In the genomic region with DNA sequence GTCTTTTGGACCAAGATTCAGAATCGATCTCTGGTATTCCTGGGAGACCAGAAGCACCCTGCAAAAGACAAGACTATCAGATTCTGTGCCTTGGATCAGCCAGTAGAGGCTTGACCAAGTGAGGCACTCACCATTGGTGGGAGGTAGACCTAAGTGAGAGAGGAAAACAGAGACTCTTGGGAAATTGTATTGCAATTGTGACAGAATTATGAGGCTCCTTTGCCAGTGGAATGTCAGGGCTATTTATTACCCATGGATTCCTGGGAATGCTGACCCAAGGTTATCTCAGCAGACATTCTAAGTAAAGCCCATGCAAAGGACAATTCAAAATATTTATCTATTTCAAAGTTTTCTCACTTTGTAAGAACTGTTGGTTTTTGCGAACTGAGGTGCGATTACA, we compare ENCODE assay signal across 25 mouse cellular contexts.
DNase-seq lines count a peak whose midpoint lies in the region; ATAC-seq and TF ChIP-seq lines count a peak whose summit lies in the region.
"Had no signal": no experiment of that assay in that cellular context is flagged by ENCODE, and none has a peak within 500 bp of the region (broad histone marks: within the 10 kb centered on the region; RNA-seq: fewer than 3 reads in every experiment).

No protein-coding gene starts in this region.

- no peak for TF ChIP-seq EP300 in liver, postnatal 0 days (IDR thresholded peaks at IDR 0.05; ENCODE audit: low read depth)

- TF ChIP-seq POLR2A in liver, adult 2 months (IDR thresholded peaks at IDR 0.05; ENCODE audit: extremely low read depth, insufficient read depth, low read length) = no peak

- no peak overlapping the region for H3K9ac ChIP-seq in liver, adult 2 months (ENCODE audit: low read depth, low read length)
- H3K9ac ChIP-seq in liver, postnatal 0 days (replicated peaks) = no peak overlapping the region
- H3K9ac ChIP-seq in kidney, embryonic 16.5 days (replicated peaks; ENCODE audit: low read length) = no peak overlapping the region
- H3K9ac ChIP-seq in midbrain, postnatal 0 days (replicated peaks; ENCODE audit: low read length, poor library complexity, severe bottlenecking) = no peak overlapping the region
- H3K9ac ChIP-seq: embryonic facial prominence, embryonic 15.5 days; forebrain, embryonic 12.5 days; heart, embryonic 15.5 days; liver, embryonic 15.5 days; lung, embryonic 15.5 days; midbrain, embryonic 13.5 days; stomach, embryonic 15.5 days had no signal

- H3K36me3 ChIP-seq in liver, adult 2 months (ENCODE audit: control insufficient read depth, insufficient read depth, low read length) = no peaks in the 10 kb centered on the region
- H3K36me3 ChIP-seq in liver, postnatal 0 days (replicated peaks; ENCODE audit: insufficient read depth, low read length) = no peaks in the 10 kb centered on the region
- no peaks in the 10 kb centered on the region for H3K36me3 ChIP-seq in kidney, embryonic 16.5 days (ENCODE audit: insufficient read depth, low read length)
- no peaks in the 10 kb centered on the region for H3K36me3 ChIP-seq in midbrain, postnatal 0 days (ENCODE audit: insufficient read depth, low read length)
- H3K36me3 ChIP-seq: embryonic facial prominence, embryonic 10.5 days; embryonic facial prominence, embryonic 15.5 days; forebrain, embryonic 12.5 days; heart, embryonic 15.5 days; liver, embryonic 15.5 days; lung, embryonic 15.5 days; midbrain, embryonic 13.5 days; stomach, embryonic 15.5 days had no signal

- H3K27me3 ChIP-seq in liver, adult 2 months (ENCODE audit: control insufficient read depth, insufficient read depth, low read length) = no peaks in the 10 kb centered on the region
- H3K27me3 ChIP-seq in liver, postnatal 0 days (ENCODE audit: insufficient read depth, low read length) = no peaks in the 10 kb centered on the region
- H3K27me3 ChIP-seq in kidney, embryonic 16.5 days (ENCODE audit: insufficient read depth, low read length) = no peaks in the 10 kb centered on the region
- H3K27me3 ChIP-seq in midbrain, postnatal 0 days (ENCODE audit: insufficient read depth, low read length) = no peaks in the 10 kb centered on the region
- H3K27me3 ChIP-seq: embryonic facial prominence, embryonic 15.5 days; forebrain, embryonic 12.5 days; heart, embryonic 15.5 days; liver, embryonic 15.5 days; lung, embryonic 15.5 days; megakaryocyte, embryonic 14.5 days; midbrain, embryonic 13.5 days; stomach, embryonic 15.5 days had no signal

- no peaks in the 10 kb centered on the region for H3K4me1 ChIP-seq in liver, adult 2 months (ENCODE audit: control insufficient read depth, insufficient read depth, low read length)
- H3K4me1 ChIP-seq in liver, postnatal 0 days (ENCODE audit: insufficient read depth) = no peaks in the 10 kb centered on the region
- no peaks in the 10 kb centered on the region; the same call in 1 of the 2 replicates for H3K4me1 ChIP-seq in kidney, embryonic 16.5 days (ENCODE audit: insufficient read depth, low read length)
- H3K4me1 ChIP-seq in midbrain, postnatal 0 days (ENCODE audit: insufficient read depth, low read length) = no peaks in the 10 kb centered on the region
- H3K4me1 ChIP-seq: embryonic facial prominence, embryonic 10.5 days; embryonic facial prominence, embryonic 15.5 days; forebrain, embryonic 12.5 days; heart, embryonic 15.5 days; liver, embryonic 15.5 days; lung, embryonic 15.5 days; megakaryocyte, embryonic 14.5 days; midbrain, embryonic 13.5 days; stomach, embryonic 15.5 days had no signal

- H3K4me2 ChIP-seq in liver, postnatal 0 days (ENCODE audit: low read depth, low read length) = no peak overlapping the region
- H3K4me2 ChIP-seq in kidney, embryonic 16.5 days (replicated peaks; ENCODE audit: low read depth, low read length) = no peak overlapping the region
- no peak overlapping the region for H3K4me2 ChIP-seq in midbrain, postnatal 0 days (ENCODE audit: low read depth, low read length, poor library complexity, severe bottlenecking)
- H3K4me2 ChIP-seq: embryonic facial prominence, embryonic 15.5 days; forebrain, embryonic 12.5 days; heart, embryonic 15.5 days; liver, embryonic 15.5 days; lung, embryonic 15.5 days; midbrain, embryonic 13.5 days; stomach, embryonic 15.5 days had no signal

- H3K4me3 ChIP-seq in liver, adult 2 months (ENCODE audit: insufficient read depth, low read depth, low read length) = no peak overlapping the region
- no peak overlapping the region for H3K4me3 ChIP-seq in liver, postnatal 0 days (ENCODE audit: low read depth, low read length)
- no peak overlapping the region for H3K4me3 ChIP-seq in kidney, embryonic 16.5 days (ENCODE audit: low read length)
- no peak overlapping the region for H3K4me3 ChIP-seq in midbrain, postnatal 0 days (ENCODE audit: low read depth, low read length)
- H3K4me3 ChIP-seq: embryonic facial prominence, embryonic 10.5 days; embryonic facial prominence, embryonic 15.5 days; forebrain, embryonic 12.5 days; heart, embryonic 15.5 days; liver, embryonic 15.5 days; lung, embryonic 15.5 days; megakaryocyte, embryonic 14.5 days; midbrain, embryonic 13.5 days; stomach, embryonic 15.5 days had no signal

- no peak overlapping the region for H3K27ac ChIP-seq in liver, adult 2 months (replicated peaks; ENCODE audit: insufficient read depth, low read depth, low read length)
- H3K27ac ChIP-seq in liver, postnatal 0 days (ENCODE audit: low read depth) = no peak overlapping the region
- H3K27ac ChIP-seq in kidney, embryonic 16.5 days (ENCODE audit: low read length) = peak overlapping the region; percentile 58; the same call in 1 of the 2 replicates
- H3K27ac ChIP-seq in midbrain, postnatal 0 days (ENCODE audit: low read depth, low read length) = no peak overlapping the region
- H3K27ac ChIP-seq: embryonic facial prominence, embryonic 10.5 days; embryonic facial prominence, embryonic 15.5 days; forebrain, embryonic 12.5 days; heart, embryonic 15.5 days; liver, embryonic 15.5 days; lung, embryonic 15.5 days; midbrain, embryonic 13.5 days; stomach, embryonic 15.5 days had no signal

- TF ChIP-seq CTCF in liver, adult 2 months (IDR thresholded peaks at IDR 0.05; ENCODE audit: low read depth, low read length) = no peak
- no peak for TF ChIP-seq CTCF in liver, postnatal 0 days (IDR thresholded peaks at IDR 0.05; ENCODE audit: low read depth)
- no peak for TF ChIP-seq CTCF in midbrain, postnatal 0 days (IDR thresholded peaks at IDR 0.05)

- no peaks in the 10 kb centered on the region for H3K79me2 ChIP-seq in liver, adult 2 months (ENCODE audit: control insufficient read depth, insufficient read depth, low read length)

- H3K9me3 ChIP-seq in liver, postnatal 0 days (ENCODE audit: low read length) = no peaks in the 10 kb centered on the region
- H3K9me3 ChIP-seq in kidney, embryonic 16.5 days (ENCODE audit: low read length) = no peaks in the 10 kb centered on the region
- H3K9me3 ChIP-seq in midbrain, postnatal 0 days (ENCODE audit: low read length) = no peaks in the 10 kb centered on the region
- H3K9me3 ChIP-seq: embryonic facial prominence, embryonic 10.5 days; embryonic facial prominence, embryonic 15.5 days; forebrain, embryonic 12.5 days; heart, embryonic 15.5 days; liver, embryonic 15.5 days; lung, embryonic 15.5 days; megakaryocyte, embryonic 14.5 days; midbrain, embryonic 13.5 days; stomach, embryonic 15.5 days had no signal

- WGBS in liver, adult 2 months = 79% methylated on average over 3 of the region's 3 CpGs
- 74% methylated on average over 3 of the region's 3 CpGs for WGBS in liver, postnatal 0 days (ENCODE audit: insufficient replicate concordance)
- WGBS in kidney, embryonic 16.5 days = 63% methylated on average over 3 of the region's 3 CpGs
- WGBS in midbrain, postnatal 0 days = 89% methylated on average over 3 of the region's 3 CpGs

- peak; percentile 1 for DNase-seq in liver, adult 2 months (ENCODE audit: extremely low read depth, low read depth, low spot score)
- no peak for DNase-seq in liver, postnatal 0 days
- peak; percentile 5 to 20 for DNase-seq in kidney, postnatal 36 days
- DNase-seq in midbrain, postnatal 0 days (ENCODE audit: low spot score) = no peak
- no peak for DNase-seq in lung, postnatal 36 days
- DNase-seq: B cell, adult 2 months; cerebellum, adult 2 months; cerebellum, postnatal 14 days; gastrocnemius, postnatal 10 days; liver; lung, postnatal 4 days; right cerebral cortex, postnatal 25 days; thymus, adult 18-20 months; thymus, postnatal 25 days had no signal

- no peak for ATAC-seq in liver, postnatal 0 days
- peak; percentile 67; the same call in 1 of the 2 replicates for ATAC-seq in kidney, embryonic 16.5 days (ENCODE audit: low FRiP score, low TSS enrichment)
- no peak for ATAC-seq in midbrain, postnatal 0 days (ENCODE audit: low FRiP score)
- ATAC-seq: hindbrain, embryonic 16.5 days; midbrain, embryonic 13.5 days had no signal

Comparison
In these comparisons a context has a peak if more than half of its experiments do, and no peak if none do; other contexts are left out.
1. DNase-seq: peak in liver, adult 2 months (single experiment) and kidney, postnatal 36 days (2 of 2); none in liver, postnatal 0 days (single experiment), midbrain, postnatal 0 days (single experiment) and lung, postnatal 36 days (single experiment).